Mouse (Mus musculus) MEL (cell line): ENCODE results near the gene Stk39. TPM values are rescaled to one million over a fixed set of nuclear protein-coding genes. Genes with fewer than 3 reads are reported as not detected.

Source experiments
- DNase-seq: peaks from one replicate; pipeline ENCODE4 v3.0.0; 2011; ENCODE audit warnings: low read depth, low spot score
- H3K27ac ChIP-seq: 2 replicates; pipeline ENCODE4 v1.5.1; 2012; ENCODE audit warnings: low read depth, mild to moderate bottlenecking, control low read depth, low read length, moderate library complexity; ENCODE audit not compliant: control insufficient read depth
- H3K27me3 ChIP-seq, 2 experiments: fragments of 150-350 bp in 1 of 2; sonication (generic) in 1 of 2; 2 replicates each; pipeline ENCODE4 v1.6.1; 2012; ENCODE audit warnings: low read length in 2 of 2, mild to moderate bottlenecking in 2 of 2, improper control_type of control experiment in 1 of 2, moderate library complexity in 1 of 2; ENCODE audit not compliant: insufficient read depth in 2 of 2, control insufficient read depth in 1 of 2
- H3K36me3 ChIP-seq, 2 experiments: 2 replicates each; pipeline ENCODE4 v1.6.1; 2012 to 2014; ENCODE audit warnings: low read length in 2 of 2, improper control_type of control experiment in 1 of 2, inconsistent platforms in 1 of 2, mild to moderate bottlenecking in 1 of 2; ENCODE audit not compliant: insufficient read depth in 2 of 2, control insufficient read depth in 1 of 2
- H3K4me1 ChIP-seq, 2 experiments: fragments of 150-350 bp in 1 of 2; sonication (generic) in 1 of 2; 2 replicates each; pipeline ENCODE4 v1.6.1; 2012; ENCODE audit warnings: low read length in 2 of 2, improper control_type of control experiment in 1 of 2, mild to moderate bottlenecking in 1 of 2; ENCODE audit not compliant: insufficient read depth in 2 of 2, control insufficient read depth in 1 of 2
- H3K4me3 ChIP-seq, 2 experiments: fragments of 150-350 bp in 1 of 2; sonication (generic) in 1 of 2; 2 replicates each; pipeline ENCODE4 v1.5.1; 2012; ENCODE audit warnings: low read depth in 2 of 2, low read length in 2 of 2, mild to moderate bottlenecking in 2 of 2, moderate library complexity in 2 of 2, control low read depth in 1 of 2, improper control_type of control experiment in 1 of 2; ENCODE audit not compliant: control insufficient read depth in 1 of 2, insufficient read depth in 1 of 2
- H3K79me2 ChIP-seq: 2 replicates; pipeline ENCODE4 v1.6.1; 2012; ENCODE audit warnings: mild to moderate bottlenecking, low read length, moderate library complexity; ENCODE audit not compliant: control insufficient read depth, poor library complexity, insufficient read depth
- H3K9ac ChIP-seq: 2 replicates; pipeline ENCODE4 v1.6.1; 2012; ENCODE audit warnings: low read depth, mild to moderate bottlenecking, control low read depth, low read length, moderate library complexity; ENCODE audit not compliant: control insufficient read depth, poor library complexity, severe bottlenecking
- H3K9me3 ChIP-seq: fragments of 150-350 bp; sonication (generic); replicated peaks from 2 replicates; pipeline ENCODE4 v1.6.1; 2012; ENCODE audit warnings: mild to moderate bottlenecking, low read length, improper control_type of control experiment, moderate library complexity; ENCODE audit not compliant: insufficient read depth
- CHD2 ChIP-seq: IDR thresholded peaks from 2 replicates; pipeline ENCODE4 v1.6.1; 2011; ENCODE audit warnings: low read length, improper control_type of control experiment
- CTCF ChIP-seq, 3 experiments: IDR thresholded peaks in 2 of 3; conservative IDR thresholded peaks in 1 of 3; 2 replicates each; pipeline ENCODE4 v1.5.1; 2011 to 2012; ENCODE audit warnings: low read length in 3 of 3, low read depth in 2 of 3, mild to moderate bottlenecking in 2 of 3, improper control_type of control experiment in 1 of 3, inconsistent platforms in 1 of 3, mixed read lengths in 1 of 3, moderate library complexity in 1 of 3; ENCODE audit not compliant: control insufficient read depth in 1 of 3, insufficient read depth in 1 of 3, poor library complexity in 1 of 3, severe bottlenecking in 1 of 3
- E2F4 ChIP-seq: IDR thresholded peaks from 2 replicates; pipeline ENCODE4 v1.6.1; 2011; ENCODE audit warnings: low read depth, low read length, improper control_type of control experiment, borderline replicate concordance
- ELF1 ChIP-seq: IDR thresholded peaks from 2 replicates; pipeline ENCODE4 v1.6.1; 2014; ENCODE audit warnings: low read depth, mild to moderate bottlenecking, inconsistent platforms, low read length, improper control_type of control experiment, moderate library complexity
- EP300 ChIP-seq, 2 experiments: IDR thresholded peaks; 2 replicates each; pipeline ENCODE4 v1.6.1; 2011; ENCODE audit warnings: improper control_type of control experiment in 2 of 2, low read length in 2 of 2, low read depth in 1 of 2, mild to moderate bottlenecking in 1 of 2
- JUND ChIP-seq: IDR thresholded peaks from 2 replicates; pipeline ENCODE4 v1.6.1; 2011; ENCODE audit warnings: low read depth, mild to moderate bottlenecking, improper control_type of control experiment, low read length
- MAZ ChIP-seq: IDR thresholded peaks from 2 replicates; pipeline ENCODE4 v1.6.1; 2012; ENCODE audit warnings: low read depth, mild to moderate bottlenecking, inconsistent platforms, low read length, improper control_type of control experiment
- MXI1 ChIP-seq: IDR thresholded peaks from 2 replicates; pipeline ENCODE4 v1.6.1; 2011; ENCODE audit warnings: mild to moderate bottlenecking, low read depth, low read length, improper control_type of control experiment
- MYB ChIP-seq: IDR thresholded peaks from 2 replicates; pipeline ENCODE4 v1.6.1; 2011; ENCODE audit warnings: mild to moderate bottlenecking, low read depth, low read length, improper control_type of control experiment
- MYC ChIP-seq: IDR thresholded peaks from 2 replicates; pipeline ENCODE4 v1.6.1; 2011; ENCODE audit warnings: low read depth, mild to moderate bottlenecking, low read length, improper control_type of control experiment, moderate library complexity
- NELFE ChIP-seq: IDR thresholded peaks from 2 replicates; pipeline ENCODE4 v1.6.1; 2011; ENCODE audit warnings: low read depth, low read length, improper control_type of control experiment
- NRF1 ChIP-seq: IDR thresholded peaks from 2 replicates; pipeline ENCODE4 v1.6.1; 2014; ENCODE audit warnings: low read depth, mild to moderate bottlenecking, inconsistent platforms, low read length, improper control_type of control experiment, moderate library complexity; ENCODE audit not compliant: poor library complexity, insufficient read depth, severe bottlenecking
- POLR2A ChIP-seq, 2 experiments: IDR thresholded peaks; 2 replicates each; pipeline ENCODE4 v1.6.1; 2011 to 2012; ENCODE audit warnings: low read length in 2 of 2, mild to moderate bottlenecking in 2 of 2, control low read depth in 1 of 2, improper control_type of control experiment in 1 of 2, low read depth in 1 of 2, moderate library complexity in 1 of 2; ENCODE audit not compliant: control insufficient read depth in 1 of 2, insufficient read depth in 1 of 2, poor library complexity in 1 of 2
- POLR2AphosphoS2 ChIP-seq: IDR thresholded peaks from 2 replicates; pipeline ENCODE4 v1.6.1; 2011; ENCODE audit warnings: low read length, improper control_type of control experiment
- POLR2AphosphoS5 ChIP-seq: IDR thresholded peaks from 2 replicates; pipeline ENCODE4 v1.6.1; 2012; ENCODE audit warnings: low read depth, borderline replicate concordance, mild to moderate bottlenecking, inconsistent platforms, low read length, moderate library complexity, mixed read lengths
- RAD21 ChIP-seq: IDR thresholded peaks from 2 replicates; pipeline ENCODE4 v1.6.1; 2011; ENCODE audit warnings: mild to moderate bottlenecking, low read depth, low read length, improper control_type of control experiment
- SMC3 ChIP-seq: IDR thresholded peaks from 2 replicates; pipeline ENCODE4 v1.6.1; 2011; ENCODE audit warnings: low read depth, low read length, improper control_type of control experiment
- TAL1 ChIP-seq: IDR thresholded peaks from 2 replicates; pipeline ENCODE4 v1.6.1; 2012; ENCODE audit warnings: mild to moderate bottlenecking, inconsistent platforms, low read length, moderate library complexity, mixed read lengths
- UBTF ChIP-seq: IDR thresholded peaks from 2 replicates; pipeline ENCODE4 v1.6.1; 2012; ENCODE audit warnings: low read depth, mild to moderate bottlenecking, inconsistent platforms, low read length, improper control_type of control experiment, moderate library complexity, borderline replicate concordance; ENCODE audit not compliant: insufficient read depth
- USF2 ChIP-seq, 2 experiments: IDR thresholded peaks; 2 replicates each; pipeline ENCODE4 v1.6.1; 2011 to 2012; ENCODE audit warnings: improper control_type of control experiment in 2 of 2, low read length in 2 of 2, borderline replicate concordance in 1 of 2, inconsistent platforms in 1 of 2, low read depth in 1 of 2, mild to moderate bottlenecking in 1 of 2; ENCODE audit not compliant: insufficient read depth in 1 of 2
- ZC3H11A ChIP-seq: IDR thresholded peaks from 2 replicates; pipeline ENCODE4 v1.6.1; 2012; ENCODE audit warnings: low read depth, mild to moderate bottlenecking, inconsistent platforms, low read length, improper control_type of control experiment
- ZKSCAN1 ChIP-seq: IDR thresholded peaks from 2 replicates; pipeline ENCODE4 v1.6.1; 2012; ENCODE audit warnings: low read depth, mild to moderate bottlenecking, inconsistent platforms, low read length, improper control_type of control experiment, moderate library complexity
- ZMIZ1 ChIP-seq: IDR thresholded peaks from 2 replicates; pipeline ENCODE4 v1.6.1; 2012; ENCODE audit warnings: low read depth, mild to moderate bottlenecking, inconsistent platforms, low read length, improper control_type of control experiment, moderate library complexity
- polyA plus RNA-seq, 2 experiments: library from polyadenylated mRNA; stranded (reverse) in 1 of 2; unstranded in 1 of 2; fragments of >175 nt in 1 of 2; fragments of >200 nt in 1 of 2; gene quantifications; 2 replicates each; pipeline versions ENCODE4 v1.2.1 to v1.2.4; 2012; ENCODE audit warnings: low replicate concordance in 2 of 2, low read depth in 1 of 2; ENCODE audit not compliant: insufficient read length in 2 of 2, insufficient read depth in 1 of 2, missing spikeins in 1 of 2
- total RNA-seq: library from RNA; depleted of rRNA; stranded (reverse); fragments of 300-350 nt; gene quantifications from 2 replicates; pipeline ENCODE4 v1.2.3, GENCODE M21; 2012

Gene Stk39
- total and polyA plus RNA-seq, 3 experiments, result not detected

- TF ChIP-seq SMC3, result no peak
- no peak for TF ChIP-seq RAD21
- no peak overlapping the region for H3K9ac ChIP-seq
- H3K27me3 ChIP-seq, result no peaks in the 10 kb centered on the region
- no peak overlapping the region for H3K4me3 ChIP-seq
- H3K4me1 ChIP-seq, result no peaks in the 10 kb centered on the region
- no peaks in the 10 kb centered on the region for H3K9me3 ChIP-seq
- no peak for DNase-seq
- H3K36me3 ChIP-seq, result no peaks in the 10 kb centered on the region
- no peak overlapping the region for H3K27ac ChIP-seq
- no peaks in the 10 kb centered on the region for H3K79me2 ChIP-seq
These were observed 150.8 kb downstream of the Stk39 start for GRCm38 (mm10) chr2:68321230-68321629.

- Histone ChIP-seq H3K36me3 (no peaks in the 10 kb centered on the region), H3K9me3 (no peaks in the 10 kb centered on the region), H3K79me2 (no peaks in the 10 kb centered on the region), H3K4me1 (no peaks in the 10 kb centered on the region), H3K27me3 (no peaks in the 10 kb centered on the region), H3K9ac (no peak overlapping the region)
- DNase-seq, result no peak
- TF ChIP-seq TAL1, result no peak
- TF ChIP-seq POLR2AphosphoS5, result no peak
- TF ChIP-seq MAZ, result no peak
- no peak for TF ChIP-seq USF2 (IDR thresholded peaks at IDR 0.05; ENCODE audit: borderline replicate concordance in 1 of 2, insufficient read depth in 1 of 2, low read depth in 1 of 2, low read length in 2 of 2)
- TF ChIP-seq E2F4, result no peak
- no peak for TF ChIP-seq POLR2A (IDR thresholded peaks at IDR 0.05; ENCODE audit: control insufficient read depth in 1 of 2, insufficient read depth in 1 of 2, low read depth in 1 of 2, low read length in 2 of 2, poor library complexity in 1 of 2)
- TF ChIP-seq MXI1, result no peak
- TF ChIP-seq, all 39 proteins: peak for 0
- no peak overlapping the region for H3K27ac ChIP-seq
- H3K4me3 ChIP-seq, result no peak overlapping the region
These were observed 151.4 kb downstream of the Stk39 start for GRCm38 (mm10) chr2:68320670-68321069.

GRCm38 (mm10) chr2:68318452-68318851, 153.6 kb downstream of the Stk39 start:
- Histone ChIP-seq H3K79me2 (no peaks in the 10 kb centered on the region), H3K4me3 (no peak overlapping the region), H3K27ac (no peak overlapping the region), H3K36me3 (no peaks in the 10 kb centered on the region), H3K9ac (no peak overlapping the region), H3K27me3 (no peaks in the 10 kb centered on the region), H3K4me1 (no peaks in the 10 kb centered on the region), H3K9me3 (no peaks in the 10 kb centered on the region)
- TF ChIP-seq NRF1 (no peak), CHD2 (no peak), ZC3H11A (no peak), ELF1 (no peak), ZKSCAN1 (no peak), TAL1 (no peak), POLR2AphosphoS2 (no peak), EP300 (IDR thresholded peaks at IDR 0.05; ENCODE audit: low read depth in 1 of 2, low read length in 2 of 2) (no peak), MYB (no peak), JUND (no peak), MXI1 (no peak), CTCF (IDR thresholded peaks at IDR 0.05 in 2 of 3, conservative IDR thresholded peaks at IDR 0.05 in 1 of 3; ENCODE audit: control insufficient read depth in 1 of 3, insufficient read depth in 1 of 3, low read depth in 2 of 3, low read length in 3 of 3, poor library complexity in 1 of 3, severe bottlenecking in 1 of 3) (no peak), MYC (no peak), UBTF (no peak), ZMIZ1 (no peak), RAD21 (no peak), POLR2A (IDR thresholded peaks at IDR 0.05; ENCODE audit: control insufficient read depth in 1 of 2, insufficient read depth in 1 of 2, low read depth in 1 of 2, low read length in 2 of 2, poor library complexity in 1 of 2) (no peak), NELFE (no peak)
- DNase-seq, result no peak
